Mouse (Mus musculus) spleen, postnatal 36 days (tissue): ENCODE results near the gene Bbx.
A peak's percentile ranks its signal among the peaks of the same experiment; 100 is the strongest.

Experiments
- DNase-seq, 2 experiments: peaks; one replicate each; pipeline ENCODE4 v3.0.0; 2022; ENCODE audit warnings: low spot score in 2 of 2, mixed read lengths in 1 of 2

Bbx gene

GRCm38 (mm10) chr16:50432062-50432878 lies at the start of gene Bbx:
TSS of gene Bbx (minus strand) at chr16:50432390.
- DNase-seq: peak; percentile 93 to 95

GRCm38 (mm10) chr16:50481892-50482291 lies 49.7 kb upstream of the Bbx start:
- DNase-seq: no peak

GRCm38 (mm10) chr16:50481341-50481740 lies 49.2 kb upstream of the Bbx start:
- no peak for DNase-seq

GRCm38 (mm10) chr16:50478695-50479094 lies 46.5 kb upstream of the Bbx start:
- no peak for DNase-seq

- DNase-seq: no peak
Observed at GRCm38 (mm10) chr16:50477628-50478027, 45.4 kb upstream of the Bbx start.

- DNase-seq: no peak
Observed at GRCm38 (mm10) chr16:50462226-50462870, 30.2 kb upstream of the Bbx start.

GRCm38 (mm10) chr16:50459146-50459545 lies 27.0 kb upstream of the Bbx start:
- no peak for DNase-seq

- no peak for DNase-seq
Observed at GRCm38 (mm10) chr16:50456053-50456452, 23.9 kb upstream of the Bbx start.

- no peak for DNase-seq
Observed at GRCm38 (mm10) chr16:50449086-50449485, 16.9 kb upstream of the Bbx start.

- no peak for DNase-seq
Observed at GRCm38 (mm10) chr16:50445014-50445413, 12.8 kb upstream of the Bbx start.

- no peak for DNase-seq
Observed at GRCm38 (mm10) chr16:50438816-50439215, 6.6 kb upstream of the Bbx start.

GRCm38 (mm10) chr16:50437788-50438187 lies 5.6 kb upstream of the Bbx start:
- no peak for DNase-seq

- no peak for DNase-seq
Observed at GRCm38 (mm10) chr16:50437331-50437730, 5.1 kb upstream of the Bbx start.

- peak; percentile 36 to 38 for DNase-seq
Observed at GRCm38 (mm10) chr16:50431011-50431981, 894 bp downstream of the Bbx start.

- DNase-seq: peak; percentile 4 to 11
Observed at GRCm38 (mm10) chr16:50430515-50430877, 1.7 kb downstream of the Bbx start.

- DNase-seq: peak; percentile 11 to 25
Observed at GRCm38 (mm10) chr16:50429692-50430514, 2.3 kb downstream of the Bbx start.

GRCm38 (mm10) chr16:50428871-50429691 lies 3.1 kb downstream of the Bbx start:
- no peak for DNase-seq

GRCm38 (mm10) chr16:50420130-50420529 lies 12.1 kb downstream of the Bbx start:
- DNase-seq: peak; percentile 15 to 20

GRCm38 (mm10) chr16:50415406-50415805 lies 16.8 kb downstream of the Bbx start:
- no peak for DNase-seq

GRCm38 (mm10) chr16:50402851-50403250 lies 29.3 kb downstream of the Bbx start:
- DNase-seq: no peak
